Mouse (Mus musculus): ENCODE measurements around the gene Gna14.
A peak's percentile ranks its signal among the peaks of the same experiment; 100 is the strongest.

Gna14 gene

DNA sequence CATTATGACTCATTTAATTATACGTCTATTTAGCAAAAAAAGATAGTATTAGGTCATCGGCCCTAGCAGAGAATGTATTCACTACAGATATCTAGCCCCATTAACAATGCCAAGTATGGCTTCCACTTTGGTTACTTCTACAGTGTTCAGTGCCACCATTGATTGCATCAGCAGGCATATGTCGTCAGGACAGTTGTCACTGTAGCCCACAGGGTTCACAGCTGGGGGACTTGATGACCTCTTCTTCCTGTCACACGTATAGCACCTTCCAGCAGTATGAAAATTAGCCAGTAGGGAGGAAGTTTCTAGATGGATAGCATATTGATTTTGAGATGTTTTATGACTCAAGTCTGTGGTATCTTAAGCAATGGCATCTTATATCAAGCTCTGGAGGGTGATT, 78.6 kb downstream of the Gna14 start:
- no peak for DNase-seq (ENCODE audit: low spot score)

DNA sequence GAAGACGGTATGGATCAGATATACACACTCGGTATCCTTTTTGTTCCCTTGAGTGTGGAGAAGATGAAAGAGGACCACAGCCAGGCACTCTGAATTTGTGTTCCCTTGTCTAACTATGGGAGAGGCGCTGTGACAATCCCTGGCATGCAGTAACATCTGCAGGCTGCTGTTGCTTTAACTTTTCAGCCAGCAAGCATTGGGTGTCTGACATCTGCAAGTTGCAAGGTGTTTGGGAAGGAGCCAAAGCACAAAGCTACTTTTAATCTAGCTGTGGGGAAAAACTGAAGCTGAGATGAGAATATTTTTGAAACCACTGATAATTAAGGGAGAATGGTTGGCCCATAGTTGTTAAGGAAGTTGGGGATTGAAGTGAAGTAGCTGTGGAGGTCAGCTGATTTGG, 83.0 kb downstream of the Gna14 start:
- no peak for DNase-seq (ENCODE audit: low spot score)

- DNase-seq (ENCODE audit: low spot score) = no peak
Observed at GRCm38 (mm10) chr19:16520608-16521007, 85.0 kb downstream of the Gna14 start.

DNA sequence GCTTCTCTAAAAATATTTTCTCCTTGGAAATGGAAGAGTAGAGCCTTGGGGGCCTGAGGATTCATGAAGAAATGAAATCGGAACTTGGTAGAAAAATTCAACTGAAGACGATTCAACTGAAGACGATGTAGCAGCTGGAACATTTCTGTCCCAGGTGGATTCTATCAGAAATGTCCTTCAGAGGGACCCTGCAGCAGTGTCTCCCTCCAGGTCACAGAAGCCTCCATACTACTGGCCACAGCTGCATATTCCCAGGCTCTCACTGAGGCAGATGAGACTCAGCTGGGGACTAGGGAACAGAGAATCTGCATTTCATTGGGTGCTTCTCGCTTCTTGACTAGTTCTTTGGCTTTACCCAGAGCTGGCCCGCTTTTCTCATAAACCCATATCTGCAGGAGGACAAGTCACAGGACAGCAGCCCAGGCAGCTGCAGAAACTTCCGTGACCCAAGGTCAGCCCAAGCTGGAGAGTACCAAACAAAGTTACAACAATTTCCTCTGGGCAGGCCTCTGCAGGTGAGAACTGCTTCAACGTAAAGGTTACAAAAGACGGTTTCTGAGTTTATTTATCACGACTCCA, 90.8 kb downstream of the Gna14 start:
- no peak for DNase-seq (ENCODE audit: low spot score)

- no peak for DNase-seq (ENCODE audit: low spot score)
Observed at GRCm38 (mm10) chr19:16527031-16527430, 91.5 kb downstream of the Gna14 start.

DNA sequence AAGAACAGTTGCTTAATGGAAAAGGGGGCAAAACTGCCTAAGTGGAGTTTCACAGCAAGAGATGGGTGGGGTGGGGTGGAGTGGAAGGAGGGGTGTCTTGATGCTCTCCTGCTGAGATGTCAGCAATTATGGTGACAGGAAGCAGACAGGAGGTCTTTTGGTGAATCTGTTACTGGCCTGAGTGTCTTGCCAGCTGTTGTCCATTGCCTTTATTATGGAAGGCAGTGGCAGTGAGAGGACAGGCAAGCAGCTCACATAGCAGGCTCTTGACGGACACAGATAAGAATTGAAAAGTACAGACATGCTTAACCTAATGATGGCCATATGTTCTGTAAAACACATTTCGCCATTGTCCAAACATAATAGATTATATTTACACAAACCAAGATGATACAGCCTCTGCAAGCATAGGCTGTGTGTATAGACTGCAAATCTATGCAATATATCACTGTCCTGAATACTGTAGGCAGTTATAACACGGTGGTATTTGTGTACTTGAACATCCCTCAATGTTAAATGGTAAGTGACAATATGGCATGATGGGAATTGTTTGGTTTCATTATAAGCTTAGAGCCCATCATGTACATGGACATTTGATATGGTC, 92.8 kb downstream of the Gna14 start:
- DNase-seq (ENCODE audit: low spot score) = no peak

DNA sequence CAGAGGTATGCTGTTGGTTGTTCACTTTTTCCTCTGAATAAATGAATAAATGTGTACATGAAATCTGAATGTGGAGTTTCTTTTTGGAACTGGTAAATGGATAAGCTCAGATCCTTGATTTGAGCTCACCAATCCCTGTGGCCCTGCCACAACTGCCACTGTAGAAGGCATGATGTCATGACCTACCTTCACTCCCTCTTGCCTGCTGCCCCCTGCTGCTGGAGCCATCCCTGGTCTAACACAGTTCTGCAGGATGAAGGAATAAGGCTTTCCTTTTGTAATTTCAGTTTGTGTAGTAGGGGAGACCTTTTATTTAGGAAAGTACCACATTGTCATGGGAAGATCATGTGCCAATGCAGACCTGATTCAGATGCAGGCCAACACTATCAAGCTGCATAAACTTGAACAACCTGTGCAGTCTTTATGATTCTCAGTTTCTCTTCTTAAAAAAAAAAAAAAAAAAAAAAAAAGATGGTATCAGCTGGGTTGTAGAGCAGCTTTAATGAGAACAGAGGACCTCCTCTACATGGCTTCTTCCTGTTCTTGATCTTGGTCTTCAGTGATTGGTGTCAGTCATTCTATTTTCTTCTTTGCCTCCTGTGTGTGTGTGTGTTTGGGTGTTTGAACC, 93.8 kb downstream of the Gna14 start:
- peak; percentile 16 for DNase-seq (ENCODE audit: low spot score)

- DNase-seq (ENCODE audit: low spot score) = peak; percentile 26
Observed at GRCm38 (mm10) chr19:16529999-16530398, 94.4 kb downstream of the Gna14 start.

- no peak for DNase-seq (ENCODE audit: low spot score)
Observed at GRCm38 (mm10) chr19:16534311-16534710, 98.7 kb downstream of the Gna14 start.

- no peak for DNase-seq (ENCODE audit: low spot score)
Observed at GRCm38 (mm10) chr19:16538416-16538815, 102.9 kb downstream of the Gna14 start.

GRCm38 (mm10) chr19:16543688-16544087, 108.1 kb downstream of the Gna14 start:
- no peak for DNase-seq (ENCODE audit: low spot score)

GRCm38 (mm10) chr19:16556988-16557387, 121.4 kb downstream of the Gna14 start:
- no peak for DNase-seq (ENCODE audit: low spot score)

GRCm38 (mm10) chr19:16557971-16558370, 122.4 kb downstream of the Gna14 start:
- no peak for DNase-seq (ENCODE audit: low spot score)

GRCm38 (mm10) chr19:16558570-16558969, 123.0 kb downstream of the Gna14 start:
- no peak for DNase-seq (ENCODE audit: low spot score)

DNA sequence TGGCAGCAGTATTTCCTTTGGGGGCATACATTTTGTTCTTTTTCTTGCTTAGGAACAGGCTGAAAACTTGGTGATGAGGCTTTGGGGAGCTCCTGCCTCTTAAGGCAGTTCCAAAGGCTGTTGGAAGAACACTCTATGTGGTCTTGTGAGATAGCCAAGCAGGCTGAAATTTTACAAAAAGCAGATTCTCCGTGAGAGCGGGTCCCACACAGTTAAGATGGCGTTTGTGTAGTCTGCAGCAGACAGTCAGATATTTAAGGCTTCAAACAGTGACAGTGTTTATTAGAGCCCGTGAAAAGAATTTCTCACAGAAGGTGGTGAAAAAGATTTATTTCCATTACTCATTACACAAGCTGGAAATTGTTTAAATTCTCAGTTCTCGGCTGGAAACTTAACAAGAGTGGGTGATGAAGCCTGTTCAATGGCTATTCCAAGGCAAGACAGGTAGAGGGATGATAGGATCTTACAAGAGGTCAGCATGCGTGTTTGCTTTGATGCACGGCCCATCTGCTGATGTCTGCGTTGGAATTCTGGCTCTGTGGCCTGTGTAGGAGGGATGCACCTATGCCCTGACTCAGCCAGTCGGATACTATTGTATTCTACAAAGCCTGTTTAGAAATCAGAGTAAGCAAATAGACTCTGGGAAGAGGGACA, 123.8 kb downstream of the Gna14 start:
- no peak for DNase-seq (ENCODE audit: low spot score)

- DNase-seq (ENCODE audit: low spot score) = no peak
Observed at GRCm38 (mm10) chr19:16562676-16563075, 127.1 kb downstream of the Gna14 start.

GRCm38 (mm10) chr19:16576790-16577189, 141.2 kb downstream of the Gna14 start:
- no peak for DNase-seq (ENCODE audit: low spot score)

GRCm38 (mm10) chr19:16579656-16580260, 144.2 kb downstream of the Gna14 start:
- DNase-seq (ENCODE audit: low spot score) = no peak

- DNase-seq (ENCODE audit: low spot score) = no peak
Observed at GRCm38 (mm10) chr19:16580501-16580900, 144.9 kb downstream of the Gna14 start.

DNA sequence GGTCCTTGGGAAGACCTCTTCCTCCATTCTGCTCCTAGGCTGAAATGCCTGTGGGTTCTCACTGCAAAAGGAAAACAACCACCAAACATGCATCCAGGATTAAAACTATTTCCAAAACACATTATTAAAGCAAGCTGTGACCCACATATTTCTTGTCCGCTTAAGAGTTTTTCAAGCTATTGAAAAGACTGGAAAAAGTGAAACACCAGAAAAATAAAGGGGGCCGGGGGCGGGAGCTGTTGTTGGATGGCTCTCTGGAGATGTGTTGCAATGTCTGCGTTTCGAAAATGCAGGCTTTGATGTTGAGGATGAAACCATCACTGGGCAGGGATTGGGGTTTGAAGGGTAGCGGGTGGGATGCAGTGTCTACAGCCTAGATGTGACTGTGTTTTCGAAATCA, 149.0 kb downstream of the Gna14 start:
- no peak for DNase-seq (ENCODE audit: low spot score)

DNA sequence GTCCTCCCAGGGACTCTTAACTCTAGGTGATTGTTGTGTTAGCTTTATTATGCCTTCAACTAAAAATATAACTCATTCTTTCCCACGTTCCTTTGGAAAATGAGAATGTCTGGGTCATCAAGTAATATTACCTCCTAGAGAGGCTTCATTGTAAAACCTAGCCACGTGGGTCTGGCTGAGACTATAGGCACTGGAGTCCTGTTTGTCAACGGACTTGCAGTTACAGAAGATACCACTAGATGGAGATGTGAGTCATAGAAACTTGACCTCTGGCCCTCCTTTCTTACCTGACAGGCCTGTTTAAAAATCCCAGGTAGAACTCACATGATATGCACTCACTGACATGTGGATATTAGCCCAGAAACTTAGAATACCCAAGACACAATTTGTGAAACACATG, 149.8 kb downstream of the Gna14 start:
- no peak for DNase-seq (ENCODE audit: low spot score)

DNA sequence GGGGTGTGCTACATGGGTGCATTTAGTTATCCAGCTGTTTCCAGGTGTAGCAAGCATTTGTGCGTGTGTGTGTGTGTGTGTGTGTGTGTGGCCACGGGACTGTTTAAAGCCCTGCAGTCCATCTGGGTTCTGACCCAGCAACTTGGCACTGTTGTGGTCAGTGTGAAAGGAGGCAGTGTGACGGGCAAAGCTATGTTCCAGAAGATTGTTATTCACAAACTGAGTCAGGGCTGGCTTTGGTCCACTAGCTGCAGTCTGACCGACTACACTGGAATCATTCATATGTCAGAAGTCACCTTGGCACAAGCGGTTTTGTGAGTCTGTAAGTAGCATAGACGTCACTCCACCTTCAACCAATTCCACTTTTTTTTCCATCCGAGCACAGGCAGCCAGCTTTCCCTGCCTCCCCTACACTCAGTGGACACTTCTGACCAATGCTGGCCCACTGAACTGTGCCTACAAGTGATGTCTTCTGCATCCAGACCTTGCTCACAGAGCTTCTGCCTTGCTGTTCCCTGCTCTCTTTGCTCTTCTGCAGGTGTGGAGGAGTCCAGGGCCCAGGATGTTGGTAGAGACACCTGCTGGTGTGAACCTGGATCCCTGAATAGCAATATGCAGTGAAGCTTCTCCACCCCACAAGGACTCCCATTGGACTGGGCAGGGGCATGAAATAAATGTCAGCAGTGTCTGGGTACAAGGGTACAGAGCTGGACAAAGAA, 157.9 kb downstream of the Gna14 start:
- no peak for DNase-seq (ENCODE audit: low spot score)

All from testis, postnatal 14 days (tissue).